Mouse (Mus musculus) myocyte (in vitro differentiated cells): ENCODE data around the gene Serpinb9.

Experiments used
- E2F4 ChIP-seq: IDR thresholded peaks from one replicate; pipeline ENCODE4 v1.6.1; 2011; ENCODE audit warnings: mild to moderate bottlenecking, control low read depth, moderate library complexity; ENCODE audit not compliant: insufficient read depth
- POLR2A ChIP-seq: IDR thresholded peaks from one replicate; pipeline ENCODE4 v1.6.1; 2011; ENCODE audit warnings: low read depth, mild to moderate bottlenecking, control low read depth, moderate library complexity; ENCODE audit not compliant: insufficient read length
- POLR2AphosphoS2 ChIP-seq: IDR thresholded peaks from one replicate; pipeline ENCODE4 v1.6.1; 2011; ENCODE audit warnings: low read depth, control low read depth; ENCODE audit not compliant: insufficient read length
- TCF12 ChIP-seq: IDR thresholded peaks from one replicate; pipeline ENCODE4 v1.6.1; 2011; ENCODE audit warnings: mild to moderate bottlenecking, control low read depth; ENCODE audit not compliant: poor library complexity, insufficient read depth, severe bottlenecking
- USF1 ChIP-seq: IDR thresholded peaks from one replicate; pipeline ENCODE4 v1.6.1; 2011; ENCODE audit warnings: low read depth, mild to moderate bottlenecking, control low read depth, moderate library complexity

- TF ChIP-seq E2F4 = no peak
- TF ChIP-seq TCF12 = no peak
- TF ChIP-seq POLR2AphosphoS2 = no peak
- TF ChIP-seq POLR2A = no peak
- TF ChIP-seq USF1 = no peak
Observed at GRCm38 (mm10) chr13:33026427-33027057, 23.5 kb downstream of the Serpinb9 start.
